Mouse (Mus musculus) B cell, adult 2 months (primary cell): ENCODE results near the gene Lrrc1.

ENCODE experiments used
- DNase-seq, 2 experiments: peaks; one replicate each; pipeline ENCODE4 v3.0.0; 2022

Lrrc1 gene

DNA sequence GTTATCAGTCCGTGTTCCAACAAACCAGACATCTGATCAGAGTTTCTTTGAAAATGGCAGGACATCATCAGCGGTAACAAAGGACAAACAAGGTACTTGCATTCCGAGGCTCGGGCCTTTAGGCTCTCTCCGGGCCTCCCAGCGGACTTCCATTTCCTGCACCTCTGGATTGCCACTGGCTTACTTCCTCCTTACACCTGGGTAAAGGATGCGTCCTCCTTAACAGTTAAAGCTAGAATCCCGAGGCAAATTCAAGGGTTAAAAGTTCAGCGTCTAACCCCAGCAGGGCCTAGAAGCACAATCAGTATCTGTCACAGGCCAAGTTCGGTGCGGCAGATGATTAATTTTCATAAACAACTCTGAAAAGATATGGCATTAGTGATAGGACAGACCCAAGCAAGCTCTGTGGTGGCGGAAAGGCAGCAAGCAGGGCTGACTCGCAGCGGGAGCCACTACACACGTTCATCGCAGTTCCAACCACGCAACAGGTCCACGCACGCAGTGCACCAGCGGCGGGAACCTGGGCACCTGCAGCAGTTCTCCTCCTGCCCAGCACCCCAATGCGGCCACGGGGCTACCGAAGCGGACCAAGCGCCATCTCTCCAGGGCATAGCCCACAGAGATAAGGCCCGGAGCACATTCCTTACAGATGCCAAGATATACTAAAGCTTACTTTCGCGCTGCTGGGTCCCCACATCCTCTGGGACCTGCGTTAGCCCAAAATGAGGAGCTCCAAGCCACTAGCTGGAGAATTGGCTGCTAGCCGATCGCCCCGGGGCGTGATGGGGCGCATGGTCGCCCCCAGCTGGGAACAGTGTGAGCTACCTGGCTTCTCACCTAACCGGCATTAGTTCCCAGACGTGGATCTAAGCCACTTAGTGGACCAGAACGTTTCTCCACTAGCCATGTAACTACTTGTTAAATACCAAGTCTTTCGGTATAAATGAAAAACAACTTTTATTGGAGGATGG is 1.0 kb downstream of the Lrrc1 start:
- peak; percentile 50 to 57 for DNase-seq

DNA sequence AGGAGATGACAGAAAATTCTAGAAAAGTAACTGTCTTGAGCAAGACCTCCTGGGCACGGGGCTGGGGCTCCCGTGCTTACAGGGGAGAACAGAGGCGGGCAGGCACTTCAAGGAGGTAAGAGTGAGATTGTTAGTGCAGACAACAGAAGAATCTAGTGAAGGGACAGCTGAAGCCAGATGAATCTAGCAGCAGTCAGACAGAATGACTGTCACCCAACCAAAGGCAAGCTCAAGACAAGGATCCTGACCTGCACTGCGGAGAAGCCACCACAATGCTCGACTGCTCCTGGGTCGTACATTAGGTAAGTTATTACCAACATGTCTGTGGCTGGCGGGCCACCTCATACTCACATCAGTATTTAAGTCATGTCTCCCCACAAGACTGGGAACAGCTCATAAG is 3.1 kb downstream of the Lrrc1 start:
- DNase-seq, result no peak

- no peak for DNase-seq
These were observed 5.4 kb downstream of the Lrrc1 start for GRCm38 (mm10) chr9:77539232-77539631.

- no peak for DNase-seq
These were observed 7.3 kb downstream of the Lrrc1 start for GRCm38 (mm10) chr9:77537357-77537756.

DNA sequence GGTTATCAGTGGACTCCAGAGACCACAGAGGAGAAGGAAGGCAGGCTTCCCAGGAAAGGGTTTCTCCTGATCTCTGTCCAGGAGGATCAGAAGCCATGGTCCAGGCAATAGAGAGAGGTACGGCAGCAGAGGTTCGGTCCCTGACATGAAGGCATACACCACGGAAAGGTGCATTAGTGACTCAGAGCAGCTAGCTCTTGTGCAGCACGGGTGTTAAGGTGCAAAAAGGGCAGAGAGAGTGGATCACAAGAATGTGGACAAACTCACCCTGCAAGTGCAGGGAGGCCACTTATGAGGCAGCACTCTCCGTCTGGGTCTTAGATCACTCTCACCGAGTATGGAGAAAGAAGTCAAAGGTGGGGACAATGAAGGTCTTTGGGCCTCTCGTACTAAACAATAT is 7.8 kb downstream of the Lrrc1 start:
- no peak for DNase-seq

- no peak for DNase-seq
These were observed 8.4 kb downstream of the Lrrc1 start for GRCm38 (mm10) chr9:77536286-77536685.

GRCm38 (mm10) chr9:77535021-77535744 is 9.5 kb downstream of the Lrrc1 start:
- DNase-seq, result no peak

- no peak for DNase-seq
These were observed 16.2 kb downstream of the Lrrc1 start for GRCm38 (mm10) chr9:77528379-77529041.

GRCm38 (mm10) chr9:77527170-77527569 is 17.5 kb downstream of the Lrrc1 start:
- DNase-seq, result peak; percentile 35 to 41

DNA sequence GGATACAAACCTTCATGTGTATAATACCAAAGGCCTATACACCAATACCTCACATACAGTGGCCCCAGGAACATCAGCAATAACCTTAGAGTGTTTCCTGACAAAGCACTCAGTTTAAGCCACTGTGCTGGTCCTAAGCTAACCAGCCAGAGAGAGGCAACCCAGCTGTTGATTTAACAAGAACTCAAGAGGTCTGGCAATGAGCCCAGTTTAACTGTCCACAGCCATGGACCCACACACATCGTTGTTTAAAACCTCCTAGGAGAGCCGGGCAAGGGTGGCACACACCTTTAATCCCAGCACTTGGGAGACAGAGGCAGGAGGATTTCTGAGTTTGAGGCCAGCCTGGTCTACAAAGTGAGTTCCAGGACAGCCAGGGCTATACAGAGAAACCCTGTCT is 18.0 kb downstream of the Lrrc1 start:
- DNase-seq, result no peak

DNA sequence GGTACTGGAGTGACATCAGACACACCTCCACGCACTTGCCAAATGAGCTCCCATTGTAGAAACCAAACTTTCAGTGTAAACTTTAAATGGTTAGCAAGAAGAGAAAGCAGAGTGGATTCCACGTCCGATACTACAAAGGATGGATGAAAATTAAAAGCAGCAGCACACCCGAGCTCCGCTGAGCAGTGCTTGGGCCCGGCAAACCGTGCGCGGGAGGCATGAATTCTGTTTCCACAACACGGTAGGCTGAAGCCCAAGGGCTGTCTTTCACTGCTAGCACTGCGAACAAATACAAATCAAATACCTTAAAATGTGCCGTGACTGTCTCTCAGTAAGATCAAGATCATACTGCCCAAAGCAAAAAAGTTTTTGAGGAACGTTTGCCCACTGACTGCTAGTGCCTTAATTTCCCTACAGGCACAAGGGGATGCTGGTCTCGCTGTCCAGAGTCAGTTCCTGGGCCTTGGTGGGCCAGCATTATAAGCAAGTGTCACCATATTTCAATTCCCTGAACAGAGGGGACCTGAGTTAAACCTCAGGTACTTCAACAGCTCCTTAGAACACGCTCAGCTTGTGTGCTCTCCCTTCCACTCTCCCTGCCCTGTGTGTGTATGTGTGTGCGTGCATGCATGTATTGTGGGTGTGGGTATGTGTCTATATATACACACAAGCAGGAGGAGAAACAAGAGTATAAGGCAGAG is 18.9 kb downstream of the Lrrc1 start:
- no peak for DNase-seq

GRCm38 (mm10) chr9:77523793-77524192 is 20.9 kb downstream of the Lrrc1 start:
- DNase-seq, result no peak

GRCm38 (mm10) chr9:77522476-77522875 is 22.2 kb downstream of the Lrrc1 start:
- DNase-seq, result no peak

DNA sequence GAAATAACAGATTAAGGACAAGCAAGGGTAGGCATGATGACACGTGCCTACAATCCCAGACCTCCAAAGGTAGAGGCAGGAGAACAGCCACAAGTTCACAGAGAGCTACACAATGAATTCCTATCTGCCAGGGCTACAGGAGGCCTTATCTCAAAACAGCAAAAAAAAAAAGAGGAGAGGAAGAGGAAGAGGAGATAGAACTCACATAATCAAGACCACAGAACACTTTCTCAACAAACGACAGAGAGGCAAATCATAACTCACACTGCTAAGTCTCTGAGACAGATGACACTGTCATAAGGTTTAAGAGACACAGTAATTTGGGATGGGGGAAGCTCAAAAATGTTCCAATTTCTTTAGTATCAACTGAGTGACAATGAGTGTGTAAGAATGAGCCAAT is 25.5 kb downstream of the Lrrc1 start:
- no peak for DNase-seq

DNA sequence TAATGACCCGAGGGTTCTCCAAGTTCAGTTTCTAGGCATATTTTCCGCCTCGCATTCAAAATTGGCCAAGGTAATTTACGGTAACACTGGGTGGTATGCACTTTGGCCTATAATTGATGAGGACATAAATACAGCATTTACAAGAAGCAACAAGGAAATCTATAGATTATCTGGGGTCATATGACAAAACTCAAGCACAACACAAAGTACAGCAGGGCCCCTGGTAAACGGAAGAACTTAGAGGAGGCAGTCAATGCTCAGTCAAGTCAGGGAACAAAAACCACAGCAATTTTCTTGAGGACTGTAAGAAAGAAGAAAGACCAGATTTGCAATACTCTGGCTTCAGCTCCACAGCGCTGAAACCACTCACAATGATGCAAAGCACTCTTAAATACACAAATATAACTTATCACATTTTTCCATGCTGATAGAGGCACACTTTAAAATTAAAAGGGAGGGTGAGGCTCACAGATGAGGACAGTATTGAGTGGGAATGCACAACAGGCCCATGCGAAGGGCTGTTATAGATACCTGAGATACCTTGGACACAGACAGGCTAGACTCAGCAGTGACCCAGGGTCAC is 27.8 kb downstream of the Lrrc1 start:
- DNase-seq, result no peak

DNA sequence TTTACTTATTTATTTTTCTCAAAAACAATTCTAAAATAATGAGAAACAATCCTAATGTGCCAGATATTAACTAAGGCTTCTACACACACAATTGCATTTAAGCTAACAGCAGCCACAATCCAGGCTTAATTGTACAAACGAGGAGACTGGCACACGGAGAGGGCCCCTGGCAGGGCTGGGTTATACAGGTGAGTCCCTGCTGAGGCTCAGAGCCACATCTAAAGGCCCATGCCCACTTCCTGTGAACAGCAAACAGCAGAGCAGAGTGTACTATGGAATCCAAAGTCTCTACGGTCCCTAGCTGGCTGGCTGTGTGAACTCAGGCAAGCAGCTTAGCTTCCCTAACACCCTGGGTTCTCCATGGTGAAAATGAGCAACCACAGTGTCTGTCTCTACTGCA is 30.8 kb downstream of the Lrrc1 start:
- DNase-seq, result no peak

DNA sequence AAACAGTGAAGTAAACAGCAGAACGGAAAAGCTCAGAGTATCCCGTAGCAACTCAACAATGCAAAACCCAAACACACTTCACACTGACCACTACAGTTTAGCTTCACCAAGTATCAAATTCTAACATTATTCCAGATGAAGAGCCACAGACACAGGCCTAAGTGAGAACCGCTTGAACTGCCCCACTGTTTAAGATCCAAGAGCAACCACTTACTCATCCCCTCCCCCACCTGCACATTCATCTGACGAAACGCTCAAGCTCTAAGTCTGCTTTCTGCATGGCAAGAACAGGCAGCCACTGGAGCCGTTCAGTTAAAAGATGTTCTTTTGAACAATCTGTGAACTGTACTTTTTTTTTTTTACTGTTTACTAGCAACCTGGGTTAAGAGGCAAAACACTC is 32.5 kb downstream of the Lrrc1 start:
- DNase-seq, result no peak

DNA sequence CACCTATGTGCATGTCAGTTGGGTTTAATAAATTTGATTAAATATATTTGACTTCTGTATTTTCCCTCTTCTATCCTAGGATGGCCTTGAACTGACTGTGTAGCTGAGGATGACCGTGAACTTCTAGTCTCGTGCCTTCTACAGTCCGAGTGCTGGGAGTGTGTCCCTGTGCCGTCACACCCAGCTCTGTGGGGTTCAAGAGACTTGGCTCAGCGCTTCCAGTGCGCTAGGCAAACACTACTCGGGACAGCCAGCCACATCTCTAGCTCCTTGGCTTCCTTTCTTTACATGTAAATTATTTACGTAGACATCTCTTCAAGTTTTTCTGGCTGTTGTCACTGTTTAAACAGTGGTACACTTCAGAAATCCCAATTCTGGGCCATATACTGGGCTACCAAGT is 34.1 kb downstream of the Lrrc1 start:
- no peak for DNase-seq

GRCm38 (mm10) chr9:77507743-77508394 is 36.8 kb downstream of the Lrrc1 start:
- no peak for DNase-seq

DNA sequence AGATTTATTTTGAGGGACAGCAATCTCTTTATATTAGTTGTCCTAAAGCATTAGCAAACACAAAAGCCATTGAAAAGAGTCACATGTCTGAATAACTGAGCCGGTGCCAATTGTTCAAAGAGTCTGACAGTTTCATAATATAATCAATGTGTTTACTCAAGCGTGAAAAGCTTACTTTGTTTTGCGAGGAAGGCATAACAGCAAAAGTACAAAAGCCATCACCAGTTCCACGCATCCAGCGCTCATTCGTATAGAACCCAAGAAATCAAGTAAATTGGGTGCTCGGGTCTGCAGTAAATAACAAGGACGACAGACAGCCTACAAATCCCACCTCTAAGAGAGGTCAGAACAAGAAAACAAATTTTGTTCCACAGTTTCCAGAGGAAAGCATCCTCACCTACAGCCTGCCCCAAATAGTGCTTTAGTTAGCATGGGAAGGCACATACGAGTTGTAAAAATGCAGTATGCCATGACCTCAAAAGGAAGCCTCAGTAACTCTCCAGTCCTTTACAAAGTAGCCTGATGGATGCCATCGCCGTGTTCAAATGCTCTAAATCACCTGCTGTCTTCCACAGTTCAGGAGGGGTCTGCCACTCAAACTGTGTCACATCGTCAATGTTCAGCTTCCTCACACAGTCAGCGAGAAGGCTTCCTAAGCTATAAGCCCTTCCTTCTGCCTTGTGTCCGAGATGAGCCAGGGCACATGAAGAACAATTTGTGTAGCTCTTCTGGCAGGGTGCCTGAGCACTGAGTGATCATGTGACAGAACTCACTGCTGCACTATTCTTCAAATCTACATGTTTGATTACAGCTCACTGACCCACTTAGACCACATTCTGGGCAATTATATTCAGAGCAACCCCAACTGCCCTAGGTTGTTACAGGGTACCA is 41.9 kb downstream of the Lrrc1 start:
- no peak for DNase-seq

- DNase-seq, result no peak
These were observed 42.5 kb downstream of the Lrrc1 start for GRCm38 (mm10) chr9:77502171-77502547.
